Mouse (Mus musculus) hindbrain, embryonic 14.5 days (tissue): ENCODE results near the gene Gnl3. TPM values are rescaled to one million over a fixed set of nuclear protein-coding genes. Genes with fewer than 3 reads are reported as not detected.
A peak's percentile ranks its signal among the peaks of the same experiment; 100 is the strongest.

Experiments used
- ATAC-seq: fragments of 200-750 bp; cut with Nextera tagmentation; 2 replicates; pipeline ENCODE4 v1.8.0; 2017; ENCODE audit warnings: moderate number of reproducible peaks, mild to moderate bottlenecking, moderate TSS enrichment, moderate library complexity; ENCODE audit not compliant: low FRiP score
- DNase-seq: peaks from one replicate; pipeline ENCODE4 v3.0.0-alpha.2; 2015; ENCODE audit warnings: low spot score
- H3K27ac ChIP-seq: fragments of 300-500 bp; sonication (generic); 2 replicates; pipeline ENCODE4 v1.5.1; 2014; ENCODE audit warnings: mild to moderate bottlenecking, moderate library complexity
- H3K27me3 ChIP-seq: fragments of 300-500 bp; sonication (generic); 2 replicates; pipeline ENCODE4 v1.6.1; 2014; ENCODE audit warnings: mild to moderate bottlenecking, low read length, mixed read lengths; ENCODE audit not compliant: control insufficient read depth, insufficient read depth
- H3K36me3 ChIP-seq: fragments of 300-500 bp; sonication (generic); replicated peaks from 2 replicates; pipeline ENCODE4 v1.6.1; 2014; ENCODE audit not compliant: control insufficient read depth, insufficient read depth
- H3K4me1 ChIP-seq: fragments of 300-500 bp; sonication (generic); replicated peaks from 2 replicates; pipeline ENCODE4 v1.6.1; 2014; ENCODE audit warnings: antibody characterized with exemption, low read length, mixed read lengths; ENCODE audit not compliant: control insufficient read depth, insufficient read depth
- H3K4me2 ChIP-seq: fragments of 300-500 bp; sonication (generic); replicated peaks from 2 replicates; pipeline ENCODE4 v1.6.1; 2014; ENCODE audit warnings: mild to moderate bottlenecking, moderate library complexity
- H3K4me3 ChIP-seq: fragments of 300-500 bp; sonication (generic); replicated peaks from 2 replicates; pipeline ENCODE4 v1.5.1; 2014; ENCODE audit warnings: mild to moderate bottlenecking, low read length
- H3K9ac ChIP-seq: fragments of 300-500 bp; sonication (generic); 2 replicates; pipeline ENCODE4 v1.6.1; 2014
- H3K9me3 ChIP-seq: fragments of 300-500 bp; sonication (generic); 2 replicates; pipeline ENCODE4 v1.6.1; 2016; ENCODE audit warnings: low read length; ENCODE audit not compliant: control insufficient read depth
- WGBS: fragments of 180-500 bp; shearing (Covaris S2); extraction: QIAGEN DNeasy Blood & Tissue Kit; methylation state at CpG from one replicate; pipeline ENCODE4 v1.1.7; 2014; 5-methylcytosine and 5-hydroxymethylcytosine counted together
- polyA plus RNA-seq: library from polyadenylated mRNA; unstranded; fragments of >200 nt; fragmentation: Nextera tagmentation; extraction: Ambion mirVana; gene quantifications from 2 replicates; pipeline ENCODE4 v1.2.1, GENCODE M21; 2014

Gene Gnl3
- polyA plus RNA-seq, 1 experiment from 2014 or later: 43.2 TPM

DNA sequence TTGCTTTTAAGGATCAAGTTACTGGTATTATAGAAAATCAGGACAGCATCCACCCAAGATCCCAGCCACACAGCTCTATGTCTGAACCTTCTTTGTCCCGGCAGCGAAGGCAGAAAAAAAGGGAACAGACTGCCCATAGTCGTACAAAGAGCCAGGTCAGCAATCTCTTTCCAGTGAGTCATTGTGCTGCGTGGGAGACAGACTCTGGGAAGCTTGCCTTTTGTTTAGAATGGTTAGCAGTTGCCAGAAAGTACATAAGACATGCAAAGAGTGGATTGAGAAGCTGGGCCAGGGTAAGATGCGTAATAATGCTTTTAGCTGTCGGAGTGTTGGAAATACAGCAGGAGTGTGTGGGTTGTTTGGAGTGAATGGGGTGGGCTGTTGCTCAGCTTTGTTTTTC, 44.7 kb downstream of the Gnl3 start:
- Histone ChIP-seq H3K4me1 (no peaks in the 10 kb centered on the region), H3K9ac (no peak overlapping the region), H3K4me3 (no peak overlapping the region), H3K36me3 (peaks cover 70% of the 10 kb centered on the region), H3K27ac (0 out of 2 replicates have a peak overlapping the region, but pooled peaks have one; percentile 26), H3K9me3 (no peaks in the 10 kb centered on the region), H3K4me2 (no peak overlapping the region), H3K27me3 (no peaks in the 10 kb centered on the region)
- ATAC-seq (no peak; the same call in 1 of the 2 replicates), DNase-seq (peak; percentile 43)
- WGBS: 46% methylated on average over 6 of the region's 6 CpGs

Other genes with a start within 250 kb of the Gnl3 start
- 21.6 and 24.0 TPM in 2 replicates for gene Tmem110, start 193.6 kb downstream of the Gnl3 start, polyA plus RNA-seq
- 0.67 and 1.5 TPM in 2 replicates for gene Mustn1, start 140.0 kb downstream of the Gnl3 start, polyA plus RNA-seq
- not detected in 2 replicates for gene Itih4, start 132.7 kb downstream of the Gnl3 start, polyA plus RNA-seq
- 2.5 and 3.1 TPM in 2 replicates for gene Itih3, start 95.4 kb downstream of the Gnl3 start, polyA plus RNA-seq
- gene Itih1, start 75.9 kb downstream of the Gnl3 start, polyA plus RNA-seq: not detected in 2 replicates
- gene Nek4, start 67.8 kb downstream of the Gnl3 start, polyA plus RNA-seq: 13.4 and 14.1 TPM in 2 replicates
- gene Glt8d1, start 17.8 kb downstream of the Gnl3 start, polyA plus RNA-seq: 59.5 and 64.4 TPM in 2 replicates
- gene Spcs1, start 17.5 kb downstream of the Gnl3 start, polyA plus RNA-seq: 315 and 357 TPM in 2 replicates
- gene Pbrm1, start within 50 bp of the Gnl3 start, polyA plus RNA-seq: 98.2 and 105 TPM in 2 replicates
- gene Smim4, start 109.8 kb upstream of the Gnl3 start, polyA plus RNA-seq: 55.5 and 77.7 TPM in 2 replicates
- 260 and 277 TPM in 2 replicates for gene Nt5dc2, start 111.9 kb upstream of the Gnl3 start, polyA plus RNA-seq
- gene Stab1, start 149.5 kb upstream of the Gnl3 start, polyA plus RNA-seq: 17.9 and 27.6 TPM in 2 replicates
- gene Tnnc1, start 189.2 kb upstream of the Gnl3 start, polyA plus RNA-seq: 2.4 and 3.2 TPM in 2 replicates
- gene Nisch, start 197.8 kb upstream of the Gnl3 start, polyA plus RNA-seq: 304 and 309 TPM in 2 replicates
- 0.27 and 0.32 TPM in 2 replicates for gene Sema3g, start 198.7 kb upstream of the Gnl3 start, polyA plus RNA-seq
- gene Phf7, start 232.2 kb upstream of the Gnl3 start, polyA plus RNA-seq: 10.4 and 10.7 TPM in 2 replicates
- 93.3 and 94.1 TPM in 2 replicates for gene Bap1, start 232.3 kb upstream of the Gnl3 start, polyA plus RNA-seq